Mouse (Mus musculus) lung, adult 2 months (tissue): ENCODE results near the gene Gm42906.

ENCODE experiments used
- CTCF ChIP-seq: fragments of 200-500 bp; IDR thresholded peaks from 2 replicates; pipeline ENCODE4 v1.5.1; 2011; ENCODE audit warnings: mild to moderate bottlenecking, low read length, control low read depth; ENCODE audit not compliant: insufficient read depth
- POLR2A ChIP-seq: fragments of 200-500 bp; IDR thresholded peaks from 2 replicates; pipeline ENCODE4 v1.6.1; 2011; ENCODE audit warnings: low read depth, mild to moderate bottlenecking, control low read depth, low read length, borderline replicate concordance; ENCODE audit errors: extremely low read depth

- TF ChIP-seq CTCF (no peak), POLR2A (no peak)
These were observed 60.6 kb downstream of the Gm42906 start for GRCm38 (mm10) chr5:151367317-151367716.
